Comparison of ENCODE assay signal across 8 mouse cellular contexts in the genomic region with DNA sequence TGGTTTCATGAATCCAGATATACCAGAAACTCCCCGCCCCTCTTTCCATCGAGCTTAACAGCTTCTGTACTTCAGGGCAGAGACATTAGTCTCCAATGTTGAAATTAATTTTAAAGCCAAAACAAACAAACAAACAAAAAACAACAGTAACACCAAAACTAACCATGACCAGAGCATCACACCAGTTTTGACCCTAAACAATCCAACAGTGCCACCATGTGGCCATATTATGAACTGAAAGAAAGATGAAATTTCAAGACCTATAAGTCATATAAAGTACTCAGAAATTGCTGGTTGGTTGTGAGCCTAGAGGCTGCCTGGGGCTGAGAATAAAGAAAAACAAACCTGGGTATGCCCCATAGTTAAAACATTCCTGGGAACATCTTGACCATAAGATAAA.
A peak's percentile ranks its signal among the peaks of the same experiment; 100 is the strongest.
DNase-seq lines count a peak whose midpoint lies in the region; ATAC-seq and TF ChIP-seq lines count a peak whose summit lies in the region.
"Not testable (repeated sequence)": the region's sequence is repeated elsewhere in the genome, so short reads cannot be mapped to it uniquely, and the experiment has no call there.

No protein-coding gene starts in this region.

- 9% methylated on average over 2 of the region's 2 CpGs for WGBS in kidney, adult 2 months
- WGBS in limb, embryonic 14.5 days: 15% methylated on average over 2 of the region's 2 CpGs
- WGBS in thymus, adult 2 months: 16% methylated on average over 2 of the region's 2 CpGs

- peak; percentile 32 for TF ChIP-seq CTCF in E14TG2a.4 (conservative IDR thresholded peaks at IDR 0.05; ENCODE audit: low read length)
- TF ChIP-seq CTCF in gastrocnemius, adult 2 months (IDR thresholded peaks at IDR 0.05): peak; percentile 69
- not testable (repeated sequence) for TF ChIP-seq CTCF in kidney, adult 2 months (conservative IDR thresholded peaks at IDR 0.05; ENCODE audit: insufficient read depth, insufficient read length, low read depth, low read length); thymus, adult 2 months (IDR thresholded peaks at IDR 0.05; ENCODE audit: borderline replicate concordance, control insufficient read depth, extremely low read depth, insufficient read depth, low read length, poor library complexity)

- H3K27me3 ChIP-seq in E14TG2a.4 (ENCODE audit: insufficient read depth, low read length); kidney, adult 2 months (replicated peaks; ENCODE audit: control insufficient read depth, insufficient read depth, low read length); limb, embryonic 14.5 days (ENCODE audit: control insufficient read depth, insufficient read depth, low read length); thymus, adult 2 months (ENCODE audit: control insufficient read depth, insufficient read depth, low read length): not testable (repeated sequence)

- ATAC-seq in common myeloid progenitor, adult 5-6 weeks (replicated peaks; ENCODE audit: low read depth, poor library complexity, severe bottlenecking): 0 out of 2 replicates have a peak, but pooled peaks have one; percentile 42
- ATAC-seq in limb, embryonic 14.5 days (ENCODE audit: low FRiP score, low read depth): not testable (repeated sequence)

- H3K36me3 ChIP-seq in E14TG2a.4 (ENCODE audit: insufficient read depth, low read length); kidney, adult 2 months (ENCODE audit: control insufficient read depth, insufficient read depth, low read length); limb, embryonic 14.5 days (ENCODE audit: control insufficient read depth, insufficient read depth, low read length); thymus, adult 2 months (ENCODE audit: control insufficient read depth, insufficient read depth, low read length): not testable (repeated sequence)

- H3K9ac ChIP-seq in limb, embryonic 14.5 days (ENCODE audit: low read depth, low read length, severe bottlenecking): not testable (repeated sequence)

- not testable (repeated sequence) for H3K27ac ChIP-seq in gastrocnemius, adult 2 months; kidney, adult 2 months (ENCODE audit: insufficient read depth, low read depth, low read length); limb, embryonic 14.5 days (replicated peaks; ENCODE audit: low read depth, low read length); thymus, adult 2 months (ENCODE audit: control insufficient read depth, insufficient read depth, low read length)

- not testable (repeated sequence) for H3K4me3 ChIP-seq in E14TG2a.4 (replicated peaks; ENCODE audit: low read length); gastrocnemius, adult 2 months; kidney, adult 2 months (ENCODE audit: insufficient read depth, low read depth, low read length); limb, embryonic 14.5 days (replicated peaks; ENCODE audit: low read length); thymus, adult 2 months (ENCODE audit: control insufficient read depth, insufficient read depth, low read length)

- intact Hi-C loops in gastrocnemius, adult 2 months (cut with DNase I): loop anchor here (2.0 kb wide), 1 partner anchor 427 kb away; no protein-coding TSS in a partner anchor

- not testable (repeated sequence) for H3K9me3 ChIP-seq in E14TG2a.4 (ENCODE audit: low read length); limb, embryonic 14.5 days (ENCODE audit: control insufficient read depth, low read length)

- not testable (repeated sequence) for H3K4me1 ChIP-seq in E14TG2a.4 (replicated peaks; ENCODE audit: low read depth, low read length); kidney, adult 2 months (ENCODE audit: control insufficient read depth, insufficient read depth, low read length); limb, embryonic 14.5 days (ENCODE audit: control insufficient read depth, insufficient read depth, low read length); thymus, adult 2 months (replicated peaks; ENCODE audit: control insufficient read depth, insufficient read depth, low read length)

- DNase-seq in adrenal gland, postnatal 14 days: peak; percentile 27
- DNase-seq in gastrocnemius, adult 2 months: not testable (repeated sequence)
- peak; percentile 40 for DNase-seq in kidney, adult 2 months
- peak; percentile 9 for DNase-seq in limb, embryonic 14.5 days (ENCODE audit: low spot score)
- peak; percentile 42 for DNase-seq in mesoderm, embryonic 11.5 days (ENCODE audit: low read depth, low spot score)
- peak; percentile 3 for DNase-seq in thymus, adult 2 months

- not testable (repeated sequence) for TF ChIP-seq POLR2A in kidney, adult 2 months (IDR thresholded peaks at IDR 0.05; ENCODE audit: low read depth, low read length); limb, embryonic 14.5 days (IDR thresholded peaks at IDR 0.05; ENCODE audit: borderline replicate concordance, extremely low read depth, insufficient read depth, insufficient read length); thymus, adult 2 months (IDR thresholded peaks at IDR 0.05; ENCODE audit: control insufficient read depth, extremely low read depth, insufficient read depth, low read length, poor library complexity)

- H3K4me2 ChIP-seq in limb, embryonic 14.5 days (replicated peaks; ENCODE audit: low read depth, low read length, severe bottlenecking): not testable (repeated sequence)
